8 mouse cellular contexts compared by ENCODE assay signal in genomic region chr3:132949380-132949790, GRCm38 (mm10). TPM values are rescaled to one million over a fixed set of nuclear protein-coding genes. Genes with fewer than 3 reads are reported as not detected.
DNase-seq lines count a peak whose midpoint lies in the region; ATAC-seq lines count a peak whose summit lies in the region.

No protein-coding gene starts in this region.

- H3K9me3 ChIP-seq in embryonic facial prominence, embryonic 11.5 days (replicated peaks; ENCODE audit: control insufficient read depth, low read length), result no peaks in the 10 kb centered on the region
- H3K9me3 ChIP-seq in hindbrain, embryonic 12.5 days (replicated peaks), result no peaks in the 10 kb centered on the region
- no peaks in the 10 kb centered on the region for H3K9me3 ChIP-seq in limb, embryonic 15.5 days
- H3K9me3 ChIP-seq in midbrain, embryonic 15.5 days, result no peaks in the 10 kb centered on the region

- no peaks in the 10 kb centered on the region for H3K4me1 ChIP-seq in embryonic facial prominence, embryonic 11.5 days (ENCODE audit: control insufficient read depth, insufficient read depth, low read length)
- peaks cover 18% of the 10 kb centered on the region for H3K4me1 ChIP-seq in hindbrain, embryonic 12.5 days
- H3K4me1 ChIP-seq in limb, embryonic 15.5 days, result peaks cover 18% of the 10 kb centered on the region
- peaks cover 14% of the 10 kb centered on the region for H3K4me1 ChIP-seq in midbrain, embryonic 15.5 days

- H3K27ac ChIP-seq in embryonic facial prominence, embryonic 11.5 days (replicated peaks; ENCODE audit: low read depth, low read length), result no peak overlapping the region
- no peak overlapping the region for H3K27ac ChIP-seq in hindbrain, embryonic 12.5 days
- H3K27ac ChIP-seq in limb, embryonic 15.5 days, result no peak overlapping the region
- peak overlapping the region; percentile 13; the same call in 1 of the 2 replicates for H3K27ac ChIP-seq in midbrain, embryonic 15.5 days

- H3K4me2 ChIP-seq in embryonic facial prominence, embryonic 11.5 days (ENCODE audit: low read depth, low read length), result peak overlapping the region; percentile 98
- H3K4me2 ChIP-seq in hindbrain, embryonic 12.5 days (replicated peaks), result peak overlapping the region; percentile 99
- peak overlapping the region; percentile 98 for H3K4me2 ChIP-seq in limb, embryonic 15.5 days
- peak overlapping the region; percentile 93 for H3K4me2 ChIP-seq in midbrain, embryonic 15.5 days

- peak overlapping the region; percentile 66 for H3K4me3 ChIP-seq in embryonic facial prominence, embryonic 11.5 days (ENCODE audit: low read depth, low read length)
- peak overlapping the region; percentile 66 for H3K4me3 ChIP-seq in hindbrain, embryonic 12.5 days
- H3K4me3 ChIP-seq in limb, embryonic 15.5 days, result peak overlapping the region; percentile 70
- H3K4me3 ChIP-seq in midbrain, embryonic 15.5 days, result peak overlapping the region; percentile 69

- ATAC-seq in embryonic facial prominence, embryonic 11.5 days (replicated peaks; ENCODE audit: insufficient number of reproducible peaks, low FRiP score, low TSS enrichment, low read depth), result peak; percentile 71
- ATAC-seq in hindbrain, embryonic 12.5 days (ENCODE audit: low FRiP score), result peak; percentile 79
- ATAC-seq in limb, embryonic 15.5 days (ENCODE audit: insufficient number of reproducible peaks, low FRiP score, low TSS enrichment, low read depth), result peak; percentile 68; the same call in 1 of the 2 replicates
- ATAC-seq in midbrain, embryonic 15.5 days (replicated peaks), result peak; percentile 86

- no peaks in the 10 kb centered on the region for H3K36me3 ChIP-seq in embryonic facial prominence, embryonic 11.5 days (replicated peaks; ENCODE audit: control insufficient read depth, insufficient read depth, low read depth, low read length)
- H3K36me3 ChIP-seq in hindbrain, embryonic 12.5 days, result no peaks in the 10 kb centered on the region
- H3K36me3 ChIP-seq in limb, embryonic 15.5 days, result no peaks in the 10 kb centered on the region
- H3K36me3 ChIP-seq in midbrain, embryonic 15.5 days (replicated peaks), result no peaks in the 10 kb centered on the region

- peak overlapping the region; percentile 64 for H3K9ac ChIP-seq in embryonic facial prominence, embryonic 11.5 days (replicated peaks; ENCODE audit: low read length)
- H3K9ac ChIP-seq in hindbrain, embryonic 12.5 days, result peak overlapping the region; percentile 67
- H3K9ac ChIP-seq in limb, embryonic 15.5 days, result peak overlapping the region; percentile 65
- peak overlapping the region; percentile 53 for H3K9ac ChIP-seq in midbrain, embryonic 15.5 days

- H3K27me3 ChIP-seq in embryonic facial prominence, embryonic 11.5 days (ENCODE audit: control insufficient read depth, insufficient read depth, low read length), result no peaks in the 10 kb centered on the region; the same call in 1 of the 2 replicates
- peaks cover 24% of the 10 kb centered on the region for H3K27me3 ChIP-seq in hindbrain, embryonic 12.5 days
- peaks cover 13% of the 10 kb centered on the region; the same call in 1 of the 2 replicates for H3K27me3 ChIP-seq in limb, embryonic 15.5 days
- H3K27me3 ChIP-seq in midbrain, embryonic 15.5 days (replicated peaks), result no peaks in the 10 kb centered on the region; the same call in 1 of the 2 replicates

- under 1% methylated on average over 26 of the region's 26 CpGs for WGBS in embryonic facial prominence, embryonic 11.5 days
- WGBS in hindbrain, embryonic 12.5 days, result under 1% methylated on average over 26 of the region's 26 CpGs
- under 1% methylated on average over 25 of the region's 26 CpGs for WGBS in limb, embryonic 15.5 days
- 0% methylated on average over 25 of the region's 26 CpGs for WGBS in midbrain, embryonic 15.5 days

- DNase-seq in cerebellum, postnatal 25 days, result peak; percentile 10 to 22
- no peak for DNase-seq in cerebellum, adult 9-11 months
- peak; percentile 11 for DNase-seq in CD4-positive helper T cell, adult 2 months (ENCODE audit: low read depth, low spot score)
- DNase-seq in embryonic facial prominence, embryonic 11.5 days (ENCODE audit: low spot score), result peak; percentile 47
- DNase-seq in urinary bladder, postnatal 36 days (ENCODE audit: low spot score in 2 of 2), result peak; percentile 7 to 17

RNA-seq across cellular contexts. Expression of gene Npnt, which starts 0.7 kb away (rescaled TPM):
- polyA plus RNA-seq in embryonic facial prominence, embryonic 11.5 days (2014; fragmentation: Nextera tagmentation; extraction: Ambion mirVana), result 15.2 and 18.0 TPM in 2 replicates
- 22.0 and 30.9 TPM in 2 replicates for polyA plus RNA-seq in hindbrain, embryonic 12.5 days (2016; fragmentation: Nextera tagmentation; extraction: Ambion mirVana)
- polyA plus RNA-seq in limb, embryonic 15.5 days (2015; fragmentation: Nextera tagmentation; extraction: Ambion mirVana), result 41.6 and 49.5 TPM in 2 replicates
- polyA plus RNA-seq in midbrain, embryonic 15.5 days (2015; fragmentation: Nextera tagmentation; extraction: Ambion mirVana), result 24.2 and 27.5 TPM in 2 replicates
